Mouse (Mus musculus): Measurements from ENCODE around the gene Plcxd2.

Plcxd2 gene

DNA sequence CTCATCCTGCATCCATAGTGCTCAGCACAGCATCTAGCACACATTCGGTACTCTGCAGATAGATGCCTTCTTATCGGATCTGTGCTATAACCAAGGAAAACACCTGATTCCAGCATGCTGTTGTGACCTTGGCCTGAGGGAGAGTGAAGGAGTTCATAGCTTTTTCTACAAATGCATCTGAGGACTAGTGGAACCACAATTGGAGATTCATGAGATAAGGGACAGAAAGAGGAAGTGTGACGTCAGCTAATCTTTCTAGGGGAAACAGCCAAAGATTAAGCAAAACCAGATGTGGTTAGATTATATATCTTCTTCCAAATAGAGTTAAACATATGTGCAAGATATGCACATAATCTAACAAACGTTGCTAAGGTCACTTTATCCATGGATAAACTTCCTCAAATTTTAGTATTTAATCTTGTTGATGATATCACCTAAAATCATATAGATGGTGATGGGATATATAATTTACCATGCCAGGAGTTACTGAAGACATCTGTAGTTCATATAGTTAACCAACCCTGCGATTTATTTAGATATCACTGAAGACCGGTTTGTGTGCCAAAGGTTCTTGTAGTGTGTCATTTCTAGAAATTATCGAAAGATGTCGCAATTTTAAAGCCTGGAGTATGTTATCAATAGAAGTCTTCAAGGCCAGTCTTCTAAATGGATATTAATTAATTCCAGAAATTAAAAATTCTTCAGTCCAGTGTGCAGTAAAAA, 67.7 kb downstream of the Plcxd2 start:
- DNase-seq (ENCODE audit: low read depth in 2 of 2, low spot score in 2 of 2) = peak in 1 of 2 experiments; percentile 12

- DNase-seq (ENCODE audit: low read depth in 2 of 2, low spot score in 2 of 2) = no peak
Measured at GRCm38 (mm10) chr16:45940701-45941100, 69.3 kb downstream of the Plcxd2 start.

DNA sequence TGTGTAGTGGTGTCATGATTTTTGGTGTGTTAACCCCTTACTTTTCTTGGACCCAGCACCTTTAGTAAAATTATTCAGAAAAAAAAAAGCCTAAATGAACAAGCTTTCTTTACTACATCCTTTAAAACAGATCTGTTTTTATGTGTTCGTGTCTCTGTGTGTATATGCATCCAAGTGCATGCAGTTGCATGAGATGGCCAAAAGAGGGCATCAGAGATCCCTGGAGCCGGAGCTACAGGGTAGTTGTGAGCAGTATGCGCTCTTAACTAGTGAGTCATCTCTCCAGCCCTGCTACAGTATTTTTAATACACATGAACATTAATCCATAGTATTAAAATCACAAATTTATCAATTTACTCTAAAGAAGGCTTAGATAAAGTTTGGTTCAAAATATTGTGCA, 70.6 kb downstream of the Plcxd2 start:
- DNase-seq (ENCODE audit: low read depth in 2 of 2, low spot score in 2 of 2) = no peak

DNA sequence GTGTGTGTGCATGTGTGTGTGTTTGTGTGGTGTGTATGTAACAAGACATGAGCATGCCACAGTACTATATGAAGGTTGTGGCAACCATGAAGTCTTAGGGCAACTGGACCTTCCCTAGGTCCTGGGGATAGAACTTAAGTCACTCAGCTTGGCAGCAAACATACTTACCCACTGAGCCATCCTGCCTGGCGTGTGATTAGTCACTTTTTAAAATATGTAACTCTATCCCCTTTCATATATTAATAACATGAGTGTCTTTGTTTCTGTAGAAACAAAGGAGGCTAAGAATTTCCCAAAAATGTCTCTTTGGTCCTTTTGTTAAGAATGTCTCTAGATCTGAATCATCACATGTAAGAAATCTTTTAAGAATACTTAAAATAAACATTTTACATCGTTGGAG, 72.6 kb downstream of the Plcxd2 start:
- no peak for DNase-seq (ENCODE audit: low read depth in 2 of 2, low spot score in 2 of 2)

GRCm38 (mm10) chr16:45936521-45936920, 73.5 kb downstream of the Plcxd2 start:
- DNase-seq (ENCODE audit: low read depth in 2 of 2, low spot score in 2 of 2) = no peak

DNA sequence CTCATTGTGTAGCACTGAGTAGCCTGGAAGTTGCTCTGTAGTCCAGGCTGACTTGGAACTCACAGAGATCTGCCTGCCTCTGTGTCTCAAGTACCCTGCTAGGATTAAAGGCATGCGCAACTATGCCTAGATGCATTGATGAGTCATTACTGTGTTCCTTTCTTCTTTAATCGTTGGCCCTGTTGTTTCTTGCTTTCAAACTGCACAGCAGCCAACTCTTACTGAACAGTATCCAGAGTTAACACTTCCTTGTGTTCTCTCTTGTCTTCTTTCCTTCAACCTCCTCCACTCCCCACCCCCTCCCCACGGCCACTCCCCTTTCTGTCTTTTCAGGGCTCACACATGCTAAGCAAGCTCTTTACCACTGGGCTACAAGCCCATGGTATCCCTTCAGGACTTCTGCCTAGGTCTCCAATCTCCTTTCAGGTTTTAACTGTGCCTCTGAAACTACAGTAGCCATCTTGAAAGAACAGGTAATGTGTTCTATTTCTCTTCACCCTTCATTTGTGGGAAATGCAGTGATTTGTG, 74.0 kb downstream of the Plcxd2 start:
- no peak for DNase-seq (ENCODE audit: low read depth in 2 of 2, low spot score in 2 of 2)

DNA sequence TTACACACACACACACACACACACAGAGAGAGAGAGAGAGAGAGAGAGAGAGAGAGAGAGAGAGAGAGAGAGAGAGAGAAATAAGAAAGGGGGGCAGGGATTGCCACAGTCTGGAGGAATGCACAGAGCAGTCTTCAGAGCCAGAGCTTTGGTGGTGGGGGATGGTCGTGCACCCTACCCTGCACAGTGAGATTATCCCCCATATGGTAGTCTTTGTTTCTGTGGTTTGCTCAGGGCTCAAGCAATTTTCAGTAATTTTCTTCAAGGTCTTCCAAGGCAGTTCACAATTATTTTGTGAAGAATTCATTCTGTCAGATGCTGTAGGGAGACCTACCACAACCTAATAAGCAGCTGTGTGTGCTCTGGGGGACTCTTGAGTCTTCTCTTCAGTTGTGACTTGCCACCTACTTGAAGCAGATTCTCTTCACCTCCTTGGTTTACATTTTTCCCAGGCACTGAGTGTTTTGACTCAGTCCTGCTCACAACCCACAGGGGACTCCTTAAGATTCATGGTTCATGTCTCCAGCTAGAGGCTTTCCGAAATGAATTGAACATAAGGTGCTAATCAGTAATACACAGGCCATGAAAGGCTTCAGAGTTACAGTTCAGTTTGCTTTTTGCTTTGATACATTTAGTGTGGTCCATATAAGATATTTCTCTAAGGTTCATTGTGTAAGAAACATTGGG, 75.2 kb downstream of the Plcxd2 start:
- no peak for DNase-seq (ENCODE audit: low read depth in 2 of 2, low spot score in 2 of 2)

DNA sequence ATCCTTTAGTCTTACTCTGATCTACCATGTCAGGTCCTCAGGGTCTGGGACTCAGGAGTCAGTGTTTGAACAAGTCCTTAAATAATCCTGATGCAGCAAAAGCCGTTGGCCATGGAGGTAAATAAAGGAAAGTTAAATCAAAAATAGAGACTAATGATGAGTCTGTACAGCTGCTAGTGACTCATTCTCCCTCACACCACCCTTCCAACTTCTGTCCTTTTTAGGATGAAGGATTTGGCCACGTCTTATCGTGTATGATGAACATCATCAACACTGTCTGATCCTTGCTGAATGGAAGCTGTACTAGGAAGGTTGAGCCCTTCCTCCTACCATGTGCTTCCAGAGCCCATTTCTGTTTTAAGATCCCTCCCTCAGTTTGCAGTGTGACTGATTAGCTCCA, 79.7 kb downstream of the Plcxd2 start:
- DNase-seq (ENCODE audit: low read depth in 2 of 2, low spot score in 2 of 2) = no peak

- no peak for DNase-seq (ENCODE audit: low read depth in 2 of 2, low spot score in 2 of 2)
Measured at GRCm38 (mm10) chr16:45928090-45928489, 81.9 kb downstream of the Plcxd2 start.

GRCm38 (mm10) chr16:45927601-45928000, 82.4 kb downstream of the Plcxd2 start:
- DNase-seq (ENCODE audit: low read depth in 2 of 2, low spot score in 2 of 2) = no peak

DNA sequence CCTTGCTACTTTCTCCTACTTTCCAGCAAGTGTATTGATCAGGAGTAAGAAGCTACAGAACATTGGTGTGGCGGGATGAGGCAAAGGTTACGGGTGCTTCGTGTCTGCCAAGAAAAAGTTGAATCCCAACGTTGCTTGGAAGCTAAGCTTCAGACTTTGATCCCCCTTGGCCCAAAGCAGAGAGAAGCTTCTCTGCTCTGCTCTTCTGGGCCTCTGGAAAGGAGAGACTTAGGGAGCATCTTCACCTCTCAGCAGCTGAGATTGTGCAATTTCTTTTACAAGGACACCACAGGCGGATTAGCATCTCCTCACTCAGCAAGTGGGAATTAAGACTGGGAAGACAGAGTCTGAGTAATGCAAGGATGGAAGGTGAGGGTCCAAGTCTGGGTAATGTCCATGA, 83.1 kb downstream of the Plcxd2 start:
- DNase-seq (ENCODE audit: low read depth in 2 of 2, low spot score in 2 of 2) = no peak

GRCm38 (mm10) chr16:45923731-45924424, 86.1 kb downstream of the Plcxd2 start:
- no peak for DNase-seq (ENCODE audit: low read depth in 2 of 2, low spot score in 2 of 2)

- no peak for DNase-seq (ENCODE audit: low read depth in 2 of 2, low spot score in 2 of 2)
Measured at GRCm38 (mm10) chr16:45922546-45923229, 87.3 kb downstream of the Plcxd2 start.

- no peak for DNase-seq (ENCODE audit: low read depth in 2 of 2, low spot score in 2 of 2)
Measured at GRCm38 (mm10) chr16:45919572-45919971, 90.4 kb downstream of the Plcxd2 start.

Measured in CD8-positive naive resting alpha-beta T cell, adult 2 months (primary cell).